22 mouse cellular contexts compared by ENCODE assay signal in genomic region chr13:90476880-90477279, GRCm38 (mm10).
"Had no signal": no experiment of that assay in that cellular context is flagged by ENCODE, and none has a peak within 500 bp of the region (broad histone marks: within the 10 kb centered on the region; RNA-seq: fewer than 3 reads in every experiment).

No protein-coding gene starts in this region.

- ATAC-seq: liver, embryonic 12.5 days; lung, postnatal 0 days; midbrain, embryonic 15.5 days had no signal

- DNase-seq: kidney, adult 9 months; kidney, postnatal 14 days; layer of hippocampus, adult 9-11 months; liver; lung, adult 18-20 months; right cerebral cortex, adult 18-20 months; right cerebral cortex, postnatal 14 days; right cerebral cortex, postnatal 4 days; thymus, adult 18-20 months; thymus, postnatal 36 days had no signal

- H3K4me1 ChIP-seq: limb, embryonic 10.5 days; liver, embryonic 12.5 days; liver, embryonic 15.5 days; midbrain, embryonic 12.5 days; midbrain, embryonic 15.5 days; neural tube, embryonic 12.5 days; neural tube, embryonic 15.5 days had no signal

- H3K27me3 ChIP-seq: limb, embryonic 13.5 days; liver, embryonic 12.5 days; liver, embryonic 15.5 days; midbrain, embryonic 12.5 days; midbrain, embryonic 15.5 days; neural tube, embryonic 12.5 days; neural tube, embryonic 15.5 days had no signal

- H3K9ac ChIP-seq: limb, embryonic 13.5 days; liver, embryonic 12.5 days; liver, embryonic 15.5 days; midbrain, embryonic 12.5 days; midbrain, embryonic 15.5 days; neural tube, embryonic 12.5 days; neural tube, embryonic 15.5 days had no signal

- H3K9me3 ChIP-seq: limb, embryonic 10.5 days; limb, embryonic 13.5 days; liver, embryonic 12.5 days; liver, embryonic 15.5 days; midbrain, embryonic 12.5 days; midbrain, embryonic 15.5 days; neural tube, embryonic 12.5 days; neural tube, embryonic 15.5 days had no signal

- H3K4me2 ChIP-seq: limb, embryonic 13.5 days; liver, embryonic 12.5 days; liver, embryonic 15.5 days; midbrain, embryonic 12.5 days; midbrain, embryonic 15.5 days; neural tube, embryonic 12.5 days; neural tube, embryonic 15.5 days had no signal

- H3K27ac ChIP-seq: layer of hippocampus, adult 2 months; limb, embryonic 10.5 days; limb, embryonic 13.5 days; liver, embryonic 12.5 days; liver, embryonic 15.5 days; macrophage; midbrain, embryonic 12.5 days; midbrain, embryonic 15.5 days; neural tube, embryonic 12.5 days; neural tube, embryonic 15.5 days; stomach, postnatal 0 days had no signal

- H3K36me3 ChIP-seq: limb, embryonic 10.5 days; limb, embryonic 13.5 days; liver, embryonic 12.5 days; liver, embryonic 15.5 days; midbrain, embryonic 12.5 days; midbrain, embryonic 15.5 days; neural tube, embryonic 12.5 days; neural tube, embryonic 15.5 days had no signal

- H3K4me3 ChIP-seq: layer of hippocampus, adult 2 months; limb, embryonic 10.5 days; limb, embryonic 13.5 days; liver, embryonic 12.5 days; liver, embryonic 15.5 days; midbrain, embryonic 12.5 days; midbrain, embryonic 15.5 days; neural tube, embryonic 12.5 days; neural tube, embryonic 15.5 days had no signal
